Mouse (Mus musculus) bone marrow macrophage, adult 2 months (primary cell): Measurements from ENCODE around the gene Ush2a.

Experiments
- CTCF ChIP-seq: IDR thresholded peaks from 2 replicates; pipeline ENCODE4 v1.5.1; 2012; ENCODE audit warnings: low read depth, mild to moderate bottlenecking, low read length, moderate library complexity
- POLR2A ChIP-seq: IDR thresholded peaks from 2 replicates; pipeline ENCODE4 v1.6.1; 2012; ENCODE audit warnings: mild to moderate bottlenecking, low read depth, low read length, borderline replicate concordance

GRCm38 (mm10) chr1:188430689-188431088 lies 168.9 kb downstream of the Ush2a start:
- TF ChIP-seq CTCF (no peak), POLR2A (no peak)
